Mouse (Mus musculus): ENCODE results near the gene Shisa5.

Shisa5 gene

GRCm38 (mm10) chr9:109038086-109038895 is at the start of gene Shisa5:
Gene Shisa5 (plus strand): TSS chr9:109038565.
- DNase-seq (ENCODE audit: low read depth, low spot score), result peak; percentile 76

- DNase-seq (ENCODE audit: low read depth, low spot score), result no peak
These were observed 48.4 kb upstream of the Shisa5 start for GRCm38 (mm10) chr9:108989802-108990461.

DNA sequence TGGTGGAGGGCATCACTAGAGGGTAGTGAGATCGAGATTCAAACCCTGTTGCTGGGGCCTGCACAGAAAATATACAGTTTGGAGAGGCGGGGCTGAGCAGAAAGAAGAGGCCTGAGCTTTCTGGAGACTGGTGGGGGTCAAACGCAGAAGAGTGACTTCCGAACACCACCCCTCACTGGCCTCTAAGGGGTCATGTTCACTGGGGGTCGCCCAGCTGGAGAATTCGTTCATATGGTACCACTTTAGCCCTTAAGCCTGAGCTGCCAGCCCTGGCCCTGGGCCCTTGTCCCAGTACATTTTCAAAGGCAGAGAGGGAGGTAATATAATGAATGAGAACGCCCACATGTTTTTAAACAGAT is 47.9 kb upstream of the Shisa5 start:
- no peak for DNase-seq (ENCODE audit: low read depth, low spot score)

DNA sequence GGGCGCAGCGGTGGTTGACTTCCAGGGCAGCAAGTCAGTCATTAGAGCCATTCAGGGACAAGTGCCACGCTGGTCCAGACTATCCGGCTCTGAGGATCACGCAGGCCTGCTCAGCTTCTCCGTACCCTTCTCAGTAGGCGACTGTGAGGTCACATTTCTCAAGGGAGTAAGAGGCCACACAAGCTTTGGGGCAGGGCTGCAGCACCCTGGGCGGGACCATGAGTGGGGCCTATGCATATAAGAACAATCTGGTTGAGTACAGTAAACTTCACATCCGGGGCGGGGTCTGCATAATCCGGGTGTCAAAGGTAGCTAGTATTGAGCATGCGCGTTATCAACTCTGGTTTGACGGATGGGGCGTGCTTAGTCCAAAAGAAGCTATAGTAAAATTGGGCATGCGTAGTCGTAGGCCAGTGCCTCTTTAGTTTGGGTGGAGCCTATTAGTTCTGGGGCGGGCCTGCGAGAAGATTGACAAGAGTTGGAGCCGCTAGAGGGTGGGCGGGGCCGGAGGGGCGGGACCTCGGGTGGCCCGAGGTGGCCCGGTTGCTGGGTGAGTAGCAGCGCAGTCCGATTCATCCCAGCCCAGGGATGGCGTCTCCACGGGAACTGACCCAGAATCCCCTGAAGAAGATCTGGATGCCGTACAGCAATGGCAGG is 46.8 kb upstream of the Shisa5 start, which contains the start of gene Pfkfb4:
TSS of gene Pfkfb4 (plus strand) at position 351 of the 657 bp plus-strand sequence.
- DNase-seq (ENCODE audit: low read depth, low spot score), result peak; percentile 99

DNA sequence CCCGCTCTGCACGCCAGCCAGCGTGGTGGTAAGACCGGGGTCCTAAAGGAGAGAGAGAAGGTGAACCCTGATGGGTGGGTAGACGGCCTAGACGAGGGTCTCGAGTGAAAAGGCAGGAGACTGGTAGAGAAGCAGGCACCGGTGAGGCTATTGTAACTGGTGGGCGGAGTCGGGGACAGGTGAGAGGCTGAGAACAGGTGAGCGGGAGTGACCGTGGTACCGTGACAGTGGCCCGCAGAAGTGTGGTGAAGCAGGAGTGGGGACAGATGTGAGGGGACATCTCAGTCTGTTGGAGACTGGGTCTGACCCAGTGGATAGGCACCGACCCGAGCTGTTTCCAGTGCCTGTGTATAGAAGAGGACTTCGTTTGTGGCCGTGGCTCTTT is 46.3 kb upstream of the Shisa5 start:
- no peak for DNase-seq (ENCODE audit: low read depth, low spot score)

DNA sequence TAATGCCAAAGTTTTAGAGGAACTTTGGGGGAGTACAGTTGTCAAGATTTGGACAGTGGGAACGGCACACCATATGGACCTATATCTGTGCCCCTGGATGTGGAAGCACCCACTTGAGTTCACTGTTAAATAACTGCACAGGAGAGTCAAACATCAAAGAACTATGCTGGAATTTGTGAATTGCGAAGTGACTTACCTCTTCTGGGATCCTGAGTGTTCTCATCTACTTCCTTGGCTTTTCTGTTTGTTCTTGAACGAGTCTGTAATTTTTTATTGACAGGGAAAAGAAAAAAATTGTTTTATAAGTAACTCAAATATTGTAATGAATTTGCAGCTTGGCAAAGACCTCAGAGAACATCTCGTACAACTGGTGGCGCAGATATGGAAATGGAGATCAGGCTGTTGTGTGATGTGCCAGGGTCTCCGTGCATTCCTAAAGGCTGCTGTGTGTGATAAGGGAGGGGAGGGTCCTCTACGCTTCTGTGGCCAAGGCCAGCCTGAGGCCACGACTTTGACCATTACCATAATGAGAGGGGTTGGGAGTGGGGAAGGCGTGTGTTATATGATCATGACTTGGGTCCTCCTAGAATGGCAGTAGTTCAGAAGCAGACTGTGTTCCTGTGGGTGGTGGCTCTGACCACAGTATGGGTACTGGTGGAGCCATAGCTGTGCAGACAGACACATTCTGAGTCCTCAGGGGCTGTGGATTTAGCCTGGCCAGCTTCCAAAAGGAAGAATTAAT is 45.6 kb upstream of the Shisa5 start:
- DNase-seq (ENCODE audit: low read depth, low spot score), result no peak

DNA sequence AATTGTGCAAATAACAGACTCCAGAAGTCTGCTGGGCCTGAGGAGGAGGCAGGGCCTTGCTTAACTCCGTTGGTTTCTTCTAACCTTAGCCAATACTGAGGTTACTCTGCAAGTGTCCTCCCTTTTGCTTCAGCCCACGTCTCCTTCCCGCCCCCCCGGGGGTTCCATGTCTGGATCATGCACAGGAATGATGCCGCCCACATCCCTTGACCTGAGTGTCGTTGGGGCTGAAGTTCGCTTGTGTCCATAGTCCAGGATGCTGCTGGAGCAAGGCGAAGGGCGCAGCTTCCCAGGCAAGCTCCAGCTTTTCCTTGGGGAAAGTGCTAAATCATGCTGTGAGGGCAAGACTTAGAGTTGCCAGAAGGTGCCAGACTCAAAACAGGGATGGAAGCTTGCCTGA is 42.0 kb upstream of the Shisa5 start:
- no peak for DNase-seq (ENCODE audit: low read depth, low spot score)

DNA sequence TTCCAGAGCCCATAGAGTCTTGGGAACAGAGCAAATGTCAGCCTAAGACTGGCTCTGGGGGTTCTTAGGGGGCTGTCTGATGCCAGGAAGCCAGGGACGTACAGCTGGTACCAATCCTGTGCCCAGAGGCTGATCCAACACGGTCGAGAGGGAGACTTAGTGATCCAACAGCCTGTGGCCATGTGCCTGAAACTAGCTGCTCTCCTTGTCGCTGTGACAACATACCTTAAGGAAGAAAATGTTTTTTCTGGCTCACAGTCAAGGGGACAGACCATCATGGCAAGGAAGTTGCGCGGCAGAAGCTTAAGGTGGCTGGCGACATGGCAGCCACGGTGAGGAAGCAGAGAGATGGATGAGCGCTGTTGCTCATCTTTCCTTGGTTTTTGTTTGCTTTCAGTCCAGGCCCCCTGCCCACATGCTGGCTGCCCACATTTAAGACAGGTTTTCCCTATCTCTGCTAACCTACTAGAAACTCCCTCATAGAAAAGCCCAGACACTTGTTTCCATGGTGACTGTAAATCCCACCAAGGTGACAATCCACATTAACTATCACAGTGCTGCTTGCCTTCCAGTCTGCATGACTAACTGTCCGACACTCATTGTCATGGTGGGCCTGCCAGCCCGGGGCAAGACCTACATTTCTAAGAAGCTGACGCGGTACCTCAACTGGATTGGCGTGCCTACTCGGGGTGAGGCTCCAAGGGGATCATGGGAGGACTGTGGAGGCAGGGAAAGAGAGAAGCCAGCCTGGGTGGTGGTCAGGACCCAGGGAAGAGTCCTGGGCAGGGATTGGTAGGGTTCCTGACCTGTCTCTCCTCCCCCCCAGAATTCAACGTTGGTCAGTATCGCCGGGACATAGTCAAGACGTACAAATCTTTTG is 39.8 kb upstream of the Shisa5 start:
- no peak for DNase-seq (ENCODE audit: low read depth, low spot score)

GRCm38 (mm10) chr9:108999167-108999526 is 39.2 kb upstream of the Shisa5 start:
- no peak for DNase-seq (ENCODE audit: low read depth, low spot score)

- DNase-seq (ENCODE audit: low read depth, low spot score), result peak; percentile 78
These were observed 37.6 kb upstream of the Shisa5 start for GRCm38 (mm10) chr9:109000726-109001125.

GRCm38 (mm10) chr9:109003201-109003600 is 35.2 kb upstream of the Shisa5 start:
- peak; percentile 61 for DNase-seq (ENCODE audit: low read depth, low spot score)

DNA sequence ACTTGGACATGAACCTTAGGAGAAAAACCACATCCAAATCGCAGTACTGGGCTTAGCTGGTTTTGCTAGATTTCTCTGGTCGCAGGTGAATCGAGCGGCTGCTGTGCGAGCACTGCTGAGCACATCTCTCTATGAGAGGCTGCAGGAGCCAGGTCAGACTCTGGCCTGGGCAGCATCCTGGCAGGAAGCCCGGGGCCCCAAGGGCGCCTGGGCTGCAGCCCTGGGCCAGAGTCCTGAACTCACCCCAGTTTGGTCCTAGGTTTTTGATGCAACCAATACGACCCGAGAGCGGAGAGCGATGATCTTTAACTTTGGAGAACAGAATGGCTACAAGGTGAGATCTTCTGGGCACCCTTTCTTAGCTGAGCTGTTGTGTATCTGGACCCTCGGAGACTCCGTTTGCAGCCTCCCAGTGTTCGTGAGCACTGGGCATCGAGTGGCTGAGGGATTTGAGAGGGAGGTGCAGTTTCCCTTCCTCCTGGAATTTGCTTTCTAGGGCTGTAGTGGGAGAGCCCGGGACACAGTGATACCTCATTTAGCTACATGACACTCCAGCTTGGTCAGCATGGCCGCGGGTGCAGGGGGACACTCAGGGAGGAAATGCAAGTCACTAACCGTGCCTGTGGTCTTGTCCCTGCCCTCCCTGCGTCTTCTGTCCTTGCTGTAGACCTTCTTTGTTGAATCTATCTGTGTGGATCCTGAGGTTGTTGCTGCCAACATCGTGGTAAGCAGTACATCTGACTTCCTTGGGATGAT is 31.2 kb upstream of the Shisa5 start:
- DNase-seq (ENCODE audit: low read depth, low spot score), result no peak

DNA sequence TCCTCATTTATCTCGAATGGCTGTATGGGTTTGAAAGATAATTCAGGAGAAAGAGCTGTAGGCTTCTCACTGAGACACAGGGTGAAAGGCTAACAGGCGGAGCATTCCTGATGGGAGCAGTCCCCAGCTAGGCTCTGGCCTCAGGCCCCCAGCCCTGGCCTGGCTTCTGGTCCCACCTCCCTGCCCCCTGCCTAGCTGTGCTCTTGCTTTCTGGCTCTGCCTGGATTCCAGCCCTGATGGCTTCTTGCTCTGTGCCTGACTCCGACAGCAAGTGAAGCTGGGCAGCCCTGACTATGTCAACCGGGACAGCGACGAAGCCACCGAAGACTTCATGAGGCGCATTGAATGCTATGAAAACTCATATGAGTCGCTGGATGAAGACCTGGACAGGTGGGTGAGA is 30.3 kb upstream of the Shisa5 start:
- DNase-seq (ENCODE audit: low read depth, low spot score), result no peak

DNA sequence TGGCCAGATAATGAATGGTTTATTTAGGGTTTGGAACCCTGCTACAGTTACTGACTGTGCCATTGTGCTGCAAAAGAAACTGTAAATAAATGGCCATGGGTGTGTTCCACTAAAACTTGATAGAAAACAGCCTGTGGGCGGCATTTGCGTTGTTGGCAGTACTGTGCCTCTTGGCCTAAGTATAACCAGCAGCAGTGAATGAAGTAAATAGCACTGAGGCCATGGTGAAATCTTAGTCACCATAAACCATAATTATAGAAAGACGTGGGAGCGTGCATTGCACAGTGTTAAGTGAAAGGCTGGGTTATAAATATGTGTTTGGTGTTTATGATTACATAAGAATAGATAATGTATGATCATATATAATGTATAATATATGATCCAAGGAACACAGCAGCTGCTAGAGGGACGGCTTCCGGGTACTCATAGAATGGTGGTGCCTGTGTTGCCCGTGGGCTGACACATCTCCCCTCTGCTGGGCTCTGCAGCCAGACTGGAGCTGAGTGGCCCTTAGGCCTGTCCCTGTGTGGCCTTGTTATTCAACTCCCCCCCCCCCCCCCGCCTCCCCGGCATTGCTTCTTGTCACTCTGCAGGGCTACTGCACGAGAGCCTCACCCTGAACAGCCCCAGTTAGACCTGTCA is 29.2 kb upstream of the Shisa5 start:
- DNase-seq (ENCODE audit: low read depth, low spot score), result no peak

DNA sequence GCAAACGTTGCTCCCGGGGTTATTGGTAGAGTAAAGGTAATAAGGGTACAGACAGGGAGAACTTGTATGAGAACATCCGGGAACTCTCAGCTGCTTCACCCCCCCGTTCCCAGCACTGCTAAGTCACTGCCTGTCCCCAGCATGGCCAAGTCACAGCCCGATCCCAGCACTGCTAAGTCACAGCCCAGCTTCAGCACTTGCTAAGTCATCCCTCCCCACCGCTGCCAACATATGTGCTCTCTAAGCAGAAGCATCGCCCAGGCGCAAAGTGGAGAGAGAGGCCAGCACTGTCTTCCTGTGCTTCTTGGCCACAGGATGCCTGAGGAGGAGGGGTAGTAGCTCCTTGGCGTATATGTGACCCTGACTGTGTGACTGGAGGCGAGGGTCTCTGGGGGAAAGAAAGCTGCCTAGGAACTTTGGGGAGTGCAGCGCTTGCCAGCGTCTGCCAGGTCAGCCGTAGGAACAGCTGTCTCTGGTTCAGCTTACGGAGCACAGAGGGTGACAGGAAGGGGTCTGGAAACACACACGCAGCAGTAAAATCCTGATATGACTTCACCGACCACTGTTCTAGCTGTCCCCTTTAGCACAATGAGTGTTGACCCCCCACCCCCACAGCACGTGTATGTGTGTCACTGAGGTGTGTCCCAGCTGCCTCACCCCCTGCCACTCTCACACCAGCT is 28.6 kb upstream of the Shisa5 start:
- DNase-seq (ENCODE audit: low read depth, low spot score), result no peak

DNA sequence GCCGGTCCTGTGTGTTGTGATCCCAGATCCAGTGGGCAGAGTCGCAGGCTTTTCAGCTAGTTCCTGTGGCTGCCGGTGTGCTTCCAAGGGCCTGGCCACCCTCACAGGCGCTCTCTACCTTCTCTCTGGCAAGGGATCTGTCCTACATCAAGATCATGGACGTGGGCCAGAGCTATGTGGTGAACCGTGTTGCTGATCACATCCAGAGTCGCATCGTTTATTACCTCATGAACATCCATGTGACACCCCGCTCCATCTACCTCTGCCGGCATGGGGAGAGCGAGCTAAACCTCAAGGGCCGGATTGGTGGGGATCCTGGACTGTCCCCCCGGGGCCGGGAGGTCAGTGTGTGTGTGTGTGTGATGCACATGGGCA is 28.1 kb upstream of the Shisa5 start:
- DNase-seq (ENCODE audit: low read depth, low spot score), result no peak

GRCm38 (mm10) chr9:109015397-109015796 is 23.0 kb upstream of the Shisa5 start:
- no peak for DNase-seq (ENCODE audit: low read depth, low spot score)

DNA sequence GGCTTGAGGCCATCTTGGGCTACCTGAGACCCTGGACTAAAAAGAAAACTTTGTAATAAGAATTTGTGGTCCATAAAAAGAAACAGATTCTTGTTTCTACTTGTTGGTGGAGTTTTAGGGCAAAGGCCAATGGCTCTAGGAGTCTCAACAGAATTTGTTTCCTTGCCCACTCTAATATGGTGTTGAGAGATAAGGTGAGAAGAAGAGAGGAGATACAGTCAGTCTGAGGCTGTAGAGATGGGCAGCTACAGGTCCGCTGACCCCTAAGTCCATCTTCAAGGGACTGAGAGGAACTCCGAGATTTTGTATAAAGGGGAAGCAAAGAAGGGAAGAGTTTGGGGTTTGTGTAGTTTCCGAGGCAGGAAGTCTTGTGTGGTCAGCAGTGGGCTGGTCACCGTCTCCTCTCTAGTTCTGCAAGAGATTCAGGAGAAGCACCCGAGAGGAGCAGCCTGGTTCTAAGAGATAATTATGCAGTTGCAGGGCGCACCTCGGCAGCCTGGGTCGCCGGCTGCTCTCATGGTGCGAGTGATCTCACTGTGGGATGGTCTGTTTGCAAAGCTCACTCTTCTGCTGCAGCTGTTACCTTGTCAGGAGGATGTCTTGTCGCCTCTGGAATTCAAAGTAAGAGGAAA is 21.3 kb upstream of the Shisa5 start:
- DNase-seq (ENCODE audit: low read depth, low spot score), result no peak

DNA sequence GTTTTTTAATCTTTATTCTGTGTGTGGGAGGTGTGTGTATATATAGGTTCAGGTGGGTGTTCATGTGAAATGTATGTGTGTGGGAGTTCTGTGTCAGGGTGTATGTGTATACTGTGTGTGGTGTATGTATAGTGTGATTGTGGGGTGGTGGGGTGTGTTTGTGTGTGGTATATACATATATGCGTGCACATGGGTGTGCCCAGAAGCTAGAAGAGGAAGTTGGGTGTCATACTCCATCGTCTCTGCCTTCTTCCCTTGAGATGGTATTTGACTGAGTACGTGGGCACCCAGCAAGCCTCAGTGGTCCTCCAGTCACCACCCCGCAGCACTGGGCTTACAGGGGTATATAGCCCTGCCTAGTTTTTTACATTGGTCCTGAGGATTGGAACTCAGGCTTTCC is 16.9 kb upstream of the Shisa5 start:
- no peak for DNase-seq (ENCODE audit: low read depth, low spot score)

Data from CD4-positive helper T cell, adult 2 months (primary cell).